Mouse (Mus musculus): Measurements from ENCODE around the gene Fndc3c1. TPM values are rescaled to one million over a fixed set of nuclear protein-coding genes. Genes with fewer than 3 reads are reported as not detected.
"Not testable (repeated sequence)": the region's sequence is repeated elsewhere in the genome, so short reads cannot be mapped to it uniquely, and the experiment has no call there.

The Fndc3c1 gene
- 3.6 and 4.6 TPM in 2 replicates for polyA plus RNA-seq (2015; fragmentation: Nextera tagmentation; extraction: Ambion mirVana)

DNA sequence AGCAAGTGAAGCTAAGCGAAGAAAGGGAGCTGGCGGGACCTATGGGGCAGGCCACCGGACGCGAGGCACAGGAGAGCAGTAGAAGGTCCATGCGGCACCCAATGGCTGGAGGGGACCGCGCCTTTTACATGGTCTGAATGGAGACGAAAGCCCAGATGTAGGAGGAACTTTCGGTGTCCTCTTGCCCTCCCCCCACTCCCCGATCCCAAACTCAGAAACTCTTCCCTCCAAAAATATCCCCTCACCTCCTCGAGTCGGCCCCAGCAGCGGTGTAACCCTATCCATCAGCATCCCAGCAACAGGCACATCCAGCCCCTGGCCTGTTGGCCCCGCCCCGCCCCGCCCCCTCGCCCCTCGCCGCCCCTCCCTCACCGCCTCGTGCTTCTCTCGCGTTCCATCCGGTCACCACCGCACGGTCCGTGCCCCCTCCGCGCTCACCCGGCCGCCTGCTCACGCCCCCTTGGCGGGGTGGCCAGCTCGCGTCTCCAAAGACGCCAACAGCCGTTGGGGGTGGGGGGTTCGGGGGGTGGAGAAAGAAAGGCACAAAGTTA, at the start of gene Fndc3c1:
Gene Fndc3c1, minus strand, starts transcription at position 301 of the 551 bp plus-strand sequence.
- peaks cover 4% of the 10 kb centered on the region; the same call in 1 of the 2 replicates for H3K27me3 ChIP-seq (ENCODE audit: control insufficient read depth, insufficient read depth, low read length)
- peak within 1 kb of the TSS; percentile 50 for H3K4me3 ChIP-seq (replicated peaks; ENCODE audit: low read length)
- peak within 1 kb of the TSS; percentile 52 for H3K4me2 ChIP-seq (ENCODE audit: low read depth, low read length)
- peak; percentile 90 for ATAC-seq (ENCODE audit: insufficient read depth, low FRiP score)
- WGBS = 19% methylated on average over 36 of the region's 39 CpGs
- H3K27ac ChIP-seq (ENCODE audit: low read length) = no peak within 1 kb of the TSS
- peak within 1 kb of the TSS; percentile 58 for H3K9ac ChIP-seq (ENCODE audit: low read length)
- H3K9me3 ChIP-seq (replicated peaks; ENCODE audit: control insufficient read depth, low read length) = no peaks in the 10 kb centered on the region
- H3K4me1 ChIP-seq (ENCODE audit: control insufficient read depth, insufficient read depth, low read length) = no peaks in the 10 kb centered on the region
- no peaks in the 10 kb centered on the region for H3K36me3 ChIP-seq (ENCODE audit: control insufficient read depth, insufficient read depth, low read length)

GRCm38 (mm10) chrX:106486451-106486850, 1.2 kb upstream of the Fndc3c1 start:
- no peak overlapping the region for H3K4me2 ChIP-seq (ENCODE audit: low read depth, low read length)
- no peaks in the 10 kb centered on the region for H3K9me3 ChIP-seq (replicated peaks; ENCODE audit: control insufficient read depth, low read length)
- H3K4me1 ChIP-seq (ENCODE audit: control insufficient read depth, insufficient read depth, low read length) = no peaks in the 10 kb centered on the region
- H3K27me3 ChIP-seq (ENCODE audit: control insufficient read depth, insufficient read depth, low read length) = peaks cover 4% of the 10 kb centered on the region; the same call in 1 of the 2 replicates
- WGBS = 43% methylated on average over 10 of the region's 10 CpGs
- no peak overlapping the region for H3K4me3 ChIP-seq (replicated peaks; ENCODE audit: low read length)
- H3K27ac ChIP-seq (ENCODE audit: low read length) = no peak overlapping the region
- no peaks in the 10 kb centered on the region for H3K36me3 ChIP-seq (ENCODE audit: control insufficient read depth, insufficient read depth, low read length)
- H3K9ac ChIP-seq (ENCODE audit: low read length) = no peak overlapping the region
- ATAC-seq (ENCODE audit: insufficient read depth, low FRiP score) = no peak

- Histone ChIP-seq H3K9me3 (replicated peaks; ENCODE audit: control insufficient read depth, low read length) (no peaks in the 10 kb centered on the region), H3K4me1 (ENCODE audit: control insufficient read depth, insufficient read depth, low read length) (no peaks in the 10 kb centered on the region), H3K27me3 (ENCODE audit: control insufficient read depth, insufficient read depth, low read length) (peaks cover 4% of the 10 kb centered on the region; the same call in 1 of the 2 replicates), H3K9ac (ENCODE audit: low read length) (peak overlapping the region; percentile 58), H3K4me2 (ENCODE audit: low read depth, low read length) (peak overlapping the region; percentile 52), H3K27ac (ENCODE audit: low read length) (no peak overlapping the region), H3K36me3 (ENCODE audit: control insufficient read depth, insufficient read depth, low read length) (no peaks in the 10 kb centered on the region), H3K4me3 (replicated peaks; ENCODE audit: low read length) (peak overlapping the region; percentile 50)
- WGBS = 19% methylated on average over 13 of the region's 13 CpGs
- ATAC-seq (ENCODE audit: insufficient read depth, low FRiP score) = peak; percentile 53; the same call in 1 of the 2 replicates
These were observed 470 bp upstream of the Fndc3c1 start for GRCm38 (mm10) chrX:106485671-106486070.

- H3K4me1 ChIP-seq (ENCODE audit: control insufficient read depth, insufficient read depth, low read length); H3K9me3 ChIP-seq (replicated peaks; ENCODE audit: control insufficient read depth, low read length); H3K27me3 ChIP-seq (ENCODE audit: control insufficient read depth, insufficient read depth, low read length); H3K4me2 ChIP-seq (ENCODE audit: low read depth, low read length); H3K36me3 ChIP-seq (ENCODE audit: control insufficient read depth, insufficient read depth, low read length); H3K4me3 ChIP-seq (replicated peaks; ENCODE audit: low read length); ATAC-seq (ENCODE audit: insufficient read depth, low FRiP score); H3K9ac ChIP-seq (ENCODE audit: low read length); H3K27ac ChIP-seq (ENCODE audit: low read length): not testable (repeated sequence)
- 39% methylated on average over 2 of the region's 2 CpGs for WGBS
These were observed 5.3 kb downstream of the Fndc3c1 start for GRCm38 (mm10) chrX:106479891-106480290.

GRCm38 (mm10) chrX:106385304-106385703, 99.9 kb downstream of the Fndc3c1 start:
- Histone ChIP-seq H3K4me3 (replicated peaks; ENCODE audit: low read length) (no peak overlapping the region), H3K4me1 (ENCODE audit: control insufficient read depth, insufficient read depth, low read length) (no peaks in the 10 kb centered on the region), H3K27me3 (ENCODE audit: control insufficient read depth, insufficient read depth, low read length) (no peaks in the 10 kb centered on the region), H3K27ac (ENCODE audit: low read length) (no peak overlapping the region), H3K36me3 (ENCODE audit: control insufficient read depth, insufficient read depth, low read length) (no peaks in the 10 kb centered on the region), H3K4me2 (ENCODE audit: low read depth, low read length) (no peak overlapping the region), H3K9ac (ENCODE audit: low read length) (no peak overlapping the region), H3K9me3 (replicated peaks; ENCODE audit: control insufficient read depth, low read length) (no peaks in the 10 kb centered on the region)
- no peak for ATAC-seq (ENCODE audit: insufficient read depth, low FRiP score)

- H3K27me3 ChIP-seq (ENCODE audit: control insufficient read depth, insufficient read depth, low read length) = no peaks in the 10 kb centered on the region; the same call in 1 of the 2 replicates
- H3K36me3 ChIP-seq (ENCODE audit: control insufficient read depth, insufficient read depth, low read length) = no peaks in the 10 kb centered on the region
- ATAC-seq (ENCODE audit: insufficient read depth, low FRiP score) = no peak
- H3K4me1 ChIP-seq (ENCODE audit: control insufficient read depth, insufficient read depth, low read length) = no peaks in the 10 kb centered on the region
- H3K9me3 ChIP-seq (replicated peaks; ENCODE audit: control insufficient read depth, low read length) = no peaks in the 10 kb centered on the region
- no peak overlapping the region for H3K4me2 ChIP-seq (ENCODE audit: low read depth, low read length)
- H3K9ac ChIP-seq (ENCODE audit: low read length) = no peak overlapping the region
- H3K4me3 ChIP-seq (replicated peaks; ENCODE audit: low read length) = no peak overlapping the region
- H3K27ac ChIP-seq (ENCODE audit: low read length) = no peak overlapping the region
These were observed 104.6 kb downstream of the Fndc3c1 start for GRCm38 (mm10) chrX:106380608-106381007.

Small RNA genes lying within 50 kb of the gene (microRNA-seq; reads per million reads assigned to microRNA genes)
- gene Gm27428 = not detected

Other genes starting within 250 kb of the Fndc3c1 start
- not detected in 2 replicates for gene Fnd3c2, start 230.0 kb downstream of the Fndc3c1 start, polyA plus RNA-seq (2015; fragmentation: Nextera tagmentation; extraction: Ambion mirVana)
- 0.21 and 0.55 TPM in 2 replicates for gene Gm5127, start 97.8 kb upstream of the Fndc3c1 start, polyA plus RNA-seq (2015; fragmentation: Nextera tagmentation; extraction: Ambion mirVana)
- gene Cysltr1, start 118.3 kb upstream of the Fndc3c1 start, polyA plus RNA-seq (2015; fragmentation: Nextera tagmentation; extraction: Ambion mirVana) = 4.7 and 5.7 TPM in 2 replicates